Mouse (Mus musculus): ENCODE results near the gene Ccl25.

The Ccl25 gene

GRCm38 (mm10) chr8:4324983-4325750 is at the start of gene Ccl25, which contains the start of gene Elavl1:
TSS of gene Ccl25 (plus strand) at chr8:4325210.
TSS of gene Elavl1 (minus strand) at chr8:4325413.
- WGBS, result 1% methylated on average over 78 of the region's 78 CpGs

- under 1% methylated on average over 39 of the region's 39 CpGs for WGBS
Measured at GRCm38 (mm10) chr8:4275275-4276110, 49.5 kb upstream of the Ccl25 start, which contains the start of gene Timm44. TSS of gene Timm44 (minus strand) at chr8:4275913.

- 21% methylated on average over 9 of the region's 9 CpGs for WGBS
Measured at GRCm38 (mm10) chr8:4276111-4276465, 48.9 kb upstream of the Ccl25 start.

- 83% methylated on average over 5 of the region's 5 CpGs for WGBS
Measured at GRCm38 (mm10) chr8:4292738-4293137, 32.3 kb upstream of the Ccl25 start.

DNA sequence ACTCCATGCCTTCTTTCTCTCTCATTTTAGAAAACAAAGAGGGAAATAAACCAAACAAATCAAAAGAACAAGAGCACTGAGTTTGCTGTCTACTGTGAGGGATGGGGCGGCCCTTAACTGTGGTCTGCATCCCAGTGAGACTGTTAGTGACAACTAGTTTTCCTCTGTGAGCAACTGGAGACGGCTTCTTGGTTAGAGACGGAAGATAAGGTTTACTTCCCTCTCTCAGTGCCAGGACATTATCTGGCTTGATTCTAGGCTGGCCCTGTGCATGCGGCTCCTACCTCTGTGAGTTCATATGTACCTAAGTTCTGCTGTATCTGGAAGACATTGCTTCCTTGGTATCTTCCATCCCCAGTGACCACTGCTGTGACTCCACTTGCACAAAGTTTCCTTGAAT is 27.2 kb upstream of the Ccl25 start:
- 94% methylated on average over 4 of the region's 4 CpGs for WGBS

DNA sequence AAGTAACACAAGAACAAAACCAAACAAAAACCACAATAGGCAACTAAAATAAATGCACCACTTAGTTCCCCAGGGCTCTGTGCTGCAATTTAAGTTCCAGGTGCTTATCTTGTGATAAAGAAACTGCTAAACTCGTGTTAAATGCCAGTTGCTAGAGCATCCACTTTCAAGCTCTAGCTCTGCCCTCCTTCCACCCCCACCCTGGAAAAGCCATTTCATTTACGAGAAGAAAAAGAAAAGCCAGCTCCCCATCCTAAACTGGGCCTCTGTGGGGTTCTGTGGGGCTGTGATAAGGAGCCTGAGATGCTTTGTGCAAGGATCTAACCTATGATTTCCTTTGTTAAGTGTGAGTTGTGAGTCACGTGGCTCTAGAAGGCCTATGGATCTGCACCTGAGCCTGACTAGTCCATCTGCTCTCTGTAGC is 20.9 kb upstream of the Ccl25 start:
- 73% methylated on average over 3 of the region's 3 CpGs for WGBS

- WGBS, result 83% methylated on average over 2 of the region's 2 CpGs
Measured at GRCm38 (mm10) chr8:4305838-4306237, 19.2 kb upstream of the Ccl25 start.

- 21% methylated on average over 3 of the region's 3 CpGs for WGBS
Measured at GRCm38 (mm10) chr8:4313254-4314124, 11.5 kb upstream of the Ccl25 start.

DNA sequence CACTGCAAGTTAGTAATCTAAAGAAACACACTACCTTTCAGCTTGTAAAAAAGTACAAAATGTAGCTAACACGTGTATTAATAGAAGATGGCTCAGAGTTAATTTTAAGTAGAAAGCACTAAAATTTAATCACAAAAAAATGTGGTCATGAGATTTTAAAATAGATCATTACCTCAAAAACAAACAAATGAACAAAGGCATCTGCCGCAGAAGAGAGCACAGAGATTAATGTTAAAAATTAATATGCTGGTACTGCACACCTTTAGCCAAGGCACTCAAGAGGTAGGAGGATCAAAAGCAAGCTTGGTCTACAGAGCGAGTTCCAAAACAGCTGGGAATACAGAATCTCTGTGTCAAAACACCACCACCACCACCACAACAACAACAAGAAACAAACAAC is 10.2 kb upstream of the Ccl25 start:
- 74% methylated on average over 3 of the region's 3 CpGs for WGBS

- WGBS, result 86% methylated on average over 5 of the region's 5 CpGs
Measured at GRCm38 (mm10) chr8:4318124-4318523, 6.9 kb upstream of the Ccl25 start.

DNA sequence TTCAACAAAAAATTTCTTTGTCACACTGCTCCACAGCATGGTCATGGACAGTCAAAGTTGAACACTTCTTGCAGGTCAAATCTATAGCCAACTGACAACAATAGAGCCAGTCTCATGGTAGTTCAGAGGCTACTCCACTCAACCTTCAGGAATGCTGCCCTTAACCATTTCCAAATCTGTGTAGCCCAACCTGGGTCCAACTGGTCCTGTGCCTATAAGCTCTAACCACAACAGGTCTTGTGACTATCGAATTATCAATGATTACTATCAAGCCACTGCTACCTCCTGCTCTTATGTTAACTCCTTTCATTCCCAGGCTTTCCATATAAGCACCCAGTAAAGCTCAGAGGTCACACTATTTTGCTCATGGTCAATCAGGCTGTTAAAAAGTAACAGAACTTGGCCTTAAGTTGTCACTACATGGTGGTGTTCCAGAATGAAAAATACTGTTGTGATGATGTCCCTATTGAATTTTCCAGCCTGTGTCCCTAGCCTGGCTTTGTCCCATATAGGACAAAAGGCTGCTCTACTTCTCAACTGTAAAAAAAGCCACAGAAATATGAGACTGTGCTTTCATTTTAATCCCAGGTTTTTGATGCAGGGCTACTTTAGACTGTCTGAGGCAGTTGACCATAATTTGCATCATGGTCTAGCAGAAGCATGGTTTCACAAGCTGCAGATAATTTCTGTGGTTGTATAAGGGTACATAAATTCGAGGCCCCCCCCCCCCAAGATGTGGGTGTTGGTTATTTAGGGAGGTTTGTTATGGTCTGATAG is 6.0 kb upstream of the Ccl25 start:
- WGBS, result 77% methylated on average over 2 of the region's 2 CpGs

GRCm38 (mm10) chr8:4319573-4319872 is 5.5 kb upstream of the Ccl25 start:
- WGBS, result 92% methylated on average over 11 of the region's 11 CpGs

DNA sequence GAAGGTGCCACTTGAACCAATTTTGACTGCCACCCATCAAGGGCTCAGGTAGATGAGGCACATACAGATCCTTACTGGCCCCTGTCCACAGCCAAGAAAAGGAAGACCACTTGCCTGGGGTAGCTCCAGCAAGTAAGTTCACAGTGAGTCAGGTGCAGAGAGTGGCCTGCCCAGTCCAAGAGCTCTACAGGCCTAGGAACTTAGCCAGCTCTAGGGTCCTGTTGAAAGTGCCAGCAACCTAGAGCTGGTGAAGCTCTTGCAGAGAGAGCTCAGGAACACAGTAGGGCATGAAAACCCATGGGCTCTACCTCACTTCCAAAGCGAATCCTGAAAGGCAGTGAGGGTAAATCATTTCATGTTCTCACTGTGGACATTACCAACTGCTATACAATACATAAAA is 4.6 kb upstream of the Ccl25 start:
- 88% methylated on average over 1 of the region's 1 CpGs for WGBS

GRCm38 (mm10) chr8:4321031-4321430 is 4.0 kb upstream of the Ccl25 start:
- 24% methylated on average over 2 of the region's 2 CpGs for WGBS

- 32% methylated on average over 2 of the region's 2 CpGs for WGBS
Measured at GRCm38 (mm10) chr8:4322470-4322869, 2.5 kb upstream of the Ccl25 start.

- WGBS, result 4% methylated on average over 6 of the region's 6 CpGs
Measured at GRCm38 (mm10) chr8:4323917-4324316, 1.1 kb upstream of the Ccl25 start.

GRCm38 (mm10) chr8:4324525-4324924 is 485 bp upstream of the Ccl25 start:
- under 1% methylated on average over 42 of the region's 42 CpGs for WGBS

DNA sequence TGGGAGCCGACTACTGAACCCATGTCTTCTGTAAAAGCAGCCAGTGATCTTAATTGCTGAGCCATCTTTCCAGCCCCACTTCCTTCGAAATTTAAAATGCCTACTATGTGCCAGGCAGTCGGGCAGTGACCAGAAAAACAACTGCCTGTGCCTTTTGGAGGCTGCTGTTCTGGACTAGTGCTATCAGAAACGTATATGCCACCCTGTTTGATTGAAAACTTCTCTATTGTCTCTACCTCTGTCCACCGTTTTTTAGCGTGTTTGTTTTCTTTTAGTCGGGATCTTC is 684 bp downstream of the Ccl25 start:
- WGBS, result 33% methylated on average over 7 of the region's 7 CpGs

DNA sequence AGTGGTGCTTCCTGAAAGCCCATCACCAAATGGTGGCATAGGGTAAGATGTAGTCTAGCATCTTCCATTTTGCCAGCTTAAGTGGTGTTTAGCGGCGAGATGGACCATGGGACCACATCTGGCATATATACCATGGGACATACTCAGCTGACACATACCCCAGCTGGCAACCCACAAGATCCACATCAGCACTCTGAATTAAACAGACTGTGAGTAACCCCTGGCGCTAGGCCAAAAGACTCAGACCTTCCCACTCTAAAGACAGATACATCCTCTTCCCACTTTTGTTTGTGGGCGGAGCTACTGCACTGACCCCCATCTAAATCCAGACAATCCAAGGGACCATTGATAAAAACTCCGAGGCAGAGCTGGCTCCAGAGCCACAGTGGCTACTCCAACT is 4.0 kb downstream of the Ccl25 start:
- WGBS, result 83% methylated on average over 5 of the region's 5 CpGs

GRCm38 (mm10) chr8:4333966-4334365 is 9.0 kb downstream of the Ccl25 start:
- 94% methylated on average over 1 of the region's 1 CpGs for WGBS

DNA sequence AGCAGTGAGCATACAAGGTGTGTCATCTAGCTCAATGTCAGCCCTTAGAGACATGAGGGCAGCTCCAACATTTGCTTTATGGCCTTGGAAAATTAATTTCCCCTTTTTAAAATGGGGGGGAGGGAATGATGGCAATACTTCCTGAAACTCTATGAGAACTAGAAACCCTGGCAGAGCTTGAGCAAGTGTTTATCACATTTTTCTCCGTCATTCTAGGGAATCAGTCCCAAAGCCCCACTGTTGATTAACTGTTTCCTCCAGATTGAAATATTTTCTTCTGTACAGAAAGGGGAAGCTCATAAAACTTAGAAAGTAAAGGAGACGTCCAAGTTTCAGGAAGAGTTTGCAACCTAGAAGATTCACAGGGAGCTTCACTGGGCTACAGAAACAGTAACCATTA is 10.7 kb downstream of the Ccl25 start:
- WGBS, result 85% methylated on average over 2 of the region's 2 CpGs

GRCm38 (mm10) chr8:4340207-4340606 is 15.2 kb downstream of the Ccl25 start:
- 81% methylated on average over 3 of the region's 3 CpGs for WGBS
